Mouse (Mus musculus): ENCODE data around the gene Klc2.

DNA sequence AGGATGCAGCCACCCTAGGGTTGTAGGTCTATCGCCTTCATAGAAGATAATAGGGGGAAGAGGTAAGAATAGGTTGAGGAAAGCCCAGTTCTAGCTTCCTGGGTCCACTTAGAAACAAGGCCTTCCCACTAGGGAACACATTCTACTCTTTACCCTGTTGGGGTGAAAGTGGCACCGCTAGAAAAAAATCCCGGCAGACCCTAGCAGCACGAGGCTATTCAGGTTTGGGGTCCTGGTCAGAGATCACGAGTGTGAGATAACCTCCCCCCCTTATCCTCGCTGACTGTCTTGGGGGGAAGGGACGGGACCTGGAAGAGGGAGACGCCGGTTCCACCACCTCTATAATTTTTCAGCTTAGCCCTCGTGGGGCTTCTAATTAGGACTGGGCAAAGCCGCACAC, 47.3 kb downstream of the Klc2 start:
- no peak for TF ChIP-seq CTCF (IDR thresholded peaks at IDR 0.05; ENCODE audit: low read depth)
- no peak for TF ChIP-seq EP300 (optimal IDR thresholded peaks at IDR 0.05)
